Mouse (Mus musculus): Measurements from ENCODE around the gene Atxn7l3.
A peak's percentile ranks its signal among the peaks of the same experiment; 100 is the strongest.

DNA sequence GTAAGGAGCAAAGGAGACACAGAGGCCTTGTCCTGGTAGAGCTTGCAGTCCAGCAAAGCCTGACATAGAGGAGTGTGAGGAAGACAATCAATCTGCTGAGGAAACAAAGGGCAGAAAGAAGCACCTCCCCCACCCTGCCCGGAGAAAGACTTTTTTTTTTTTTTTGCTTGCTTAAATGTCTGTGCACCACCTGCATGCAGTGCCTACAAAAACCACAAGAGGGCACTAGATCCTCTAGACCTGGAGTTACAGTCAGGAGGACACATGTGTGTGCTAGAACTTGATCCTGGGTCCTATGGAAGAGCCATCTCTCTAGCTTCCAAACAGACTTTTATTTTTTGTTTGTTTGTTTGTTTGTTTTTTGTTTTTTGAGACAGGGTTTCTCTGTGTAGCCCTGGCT is 3.4 kb upstream of the Atxn7l3 start:
- TF ChIP-seq ZNF384 (IDR thresholded peaks at IDR 0.05; ENCODE audit: low read depth, low read length) (peak; percentile 99), MAFK (IDR thresholded peaks at IDR 0.05; ENCODE audit: insufficient read depth, low read depth, low read length) (0 out of 2 replicates have a peak, but pooled peaks have one; percentile 39)
